Mouse (Mus musculus) urinary bladder, adult 2 months (tissue): Measurements from ENCODE around the gene Nod1. TPM values are rescaled to one million over a fixed set of nuclear protein-coding genes. Genes with fewer than 3 reads are reported as not detected.

ENCODE experiments used
- DNase-seq: peaks from one replicate; pipeline ENCODE4 v3.0.0; 2022; ENCODE audit warnings: low spot score
- polyA plus RNA-seq: library from polyadenylated mRNA; depleted of rRNA; stranded (reverse); fragments of >200 nt; gene quantifications from 2 replicates; pipeline ENCODE4 v1.2.3, GENCODE M21; 2012

Nod1 gene
- polyA plus RNA-seq, 1 experiment, result 22.1 TPM

DNA sequence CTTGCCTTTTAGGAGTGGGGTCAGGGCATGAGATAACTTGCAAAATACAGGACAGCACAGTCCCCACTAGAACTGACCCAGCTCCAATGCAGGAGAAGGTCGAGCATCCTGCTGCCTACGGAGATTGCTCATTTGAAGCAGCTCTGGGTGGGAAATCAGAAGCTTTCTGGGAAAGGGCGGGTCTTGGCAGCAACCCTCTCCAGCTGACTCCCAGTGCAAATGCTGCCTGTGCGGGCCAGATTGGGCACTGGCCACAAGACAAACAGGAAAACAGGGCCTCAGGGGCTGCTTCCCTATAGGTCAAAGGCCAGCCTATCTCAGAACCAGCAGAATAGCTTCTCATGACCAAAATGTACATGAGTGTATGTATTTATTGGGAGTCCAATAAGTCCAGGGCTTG, 32.8 kb downstream of the Nod1 start:
- DNase-seq, result no peak

- no peak for DNase-seq
Observed at GRCm38 (mm10) chr6:54936496-54936895, 35.9 kb downstream of the Nod1 start.

- no peak for DNase-seq
Observed at GRCm38 (mm10) chr6:54934930-54935329, 37.5 kb downstream of the Nod1 start.

DNA sequence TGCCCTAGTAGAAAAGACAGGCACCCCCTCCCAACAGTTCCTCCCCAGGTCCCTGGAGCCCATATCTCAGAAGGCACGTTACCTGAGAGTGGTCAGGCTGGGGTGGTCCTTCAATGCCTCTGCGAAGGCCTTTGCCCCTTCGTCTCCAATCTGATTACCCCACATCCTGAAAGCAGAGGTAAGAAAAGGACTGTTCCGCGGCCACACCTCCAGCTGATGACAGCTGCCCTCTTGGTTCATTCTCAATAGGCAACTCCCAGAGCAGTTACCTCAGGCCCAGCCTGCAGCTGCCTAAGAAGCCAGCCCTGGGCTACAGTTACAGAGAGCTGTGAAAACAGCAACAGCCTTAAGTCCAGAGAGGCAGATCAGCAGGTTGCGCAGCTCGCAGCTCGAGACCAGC, 38.1 kb downstream of the Nod1 start:
- DNase-seq, result no peak

- DNase-seq, result no peak
Observed at GRCm38 (mm10) chr6:54933866-54934265, 38.5 kb downstream of the Nod1 start.

DNA sequence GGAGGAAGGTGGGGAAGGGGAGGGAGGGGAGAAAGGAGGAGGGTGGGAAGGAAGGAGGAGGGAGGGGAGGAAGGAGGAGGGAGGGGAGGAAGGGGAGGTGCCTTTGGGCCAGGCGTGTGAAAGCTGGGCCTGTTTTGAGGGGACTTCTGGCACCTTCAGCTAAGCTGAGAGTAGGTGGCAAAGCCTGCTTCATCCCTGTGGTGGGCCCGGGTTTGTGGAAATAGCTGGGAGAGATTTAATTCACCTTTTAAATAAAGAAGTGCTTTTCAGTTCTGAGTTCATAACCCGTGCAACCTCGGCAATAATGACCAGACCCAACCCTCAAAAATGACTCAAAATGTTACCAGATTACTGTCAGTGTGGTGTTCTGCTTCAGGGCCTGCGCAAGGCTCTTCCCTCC, 39.2 kb downstream of the Nod1 start:
- no peak for DNase-seq

DNA sequence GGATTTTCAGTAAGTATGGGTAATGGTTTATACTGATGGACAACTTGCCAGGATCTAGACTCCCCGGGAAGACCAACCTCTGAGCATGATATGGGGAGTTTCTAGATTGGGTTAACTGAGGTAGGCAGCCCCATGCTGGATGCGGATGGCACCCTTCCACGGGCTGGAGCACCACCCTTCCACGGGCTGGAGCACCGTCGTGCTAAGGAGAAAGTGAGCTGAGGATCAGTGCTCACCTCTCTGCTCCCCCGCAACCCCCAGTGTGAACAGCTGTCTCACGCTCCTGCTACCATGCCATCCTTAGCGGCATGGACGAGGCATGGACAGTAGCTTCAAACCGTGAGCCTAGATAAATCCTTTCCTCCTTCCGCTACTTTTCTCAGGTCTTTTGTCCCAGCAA, 39.9 kb downstream of the Nod1 start:
- DNase-seq, result no peak

GRCm38 (mm10) chr6:54931641-54932040, 40.8 kb downstream of the Nod1 start:
- DNase-seq, result no peak

DNA sequence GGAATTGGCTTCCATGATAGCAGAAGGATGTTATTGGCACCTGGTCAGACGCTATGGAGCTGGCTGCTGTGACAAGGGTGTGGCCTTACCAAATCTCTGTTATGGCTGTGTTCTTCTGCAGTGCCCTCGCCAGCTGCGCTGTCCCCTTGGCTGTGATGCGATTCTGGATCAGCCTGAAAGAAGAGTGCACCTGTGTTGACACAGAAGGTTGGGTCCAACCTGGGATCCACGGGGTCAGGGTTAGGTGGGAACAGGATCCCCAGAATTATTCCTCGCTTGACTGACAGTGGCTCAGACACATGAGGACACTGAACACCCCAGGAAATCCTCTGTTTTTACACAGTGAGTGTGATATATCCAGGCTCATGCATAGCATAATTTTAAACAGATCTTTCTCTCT, 44.5 kb downstream of the Nod1 start:
- peak; percentile 13 for DNase-seq

DNA sequence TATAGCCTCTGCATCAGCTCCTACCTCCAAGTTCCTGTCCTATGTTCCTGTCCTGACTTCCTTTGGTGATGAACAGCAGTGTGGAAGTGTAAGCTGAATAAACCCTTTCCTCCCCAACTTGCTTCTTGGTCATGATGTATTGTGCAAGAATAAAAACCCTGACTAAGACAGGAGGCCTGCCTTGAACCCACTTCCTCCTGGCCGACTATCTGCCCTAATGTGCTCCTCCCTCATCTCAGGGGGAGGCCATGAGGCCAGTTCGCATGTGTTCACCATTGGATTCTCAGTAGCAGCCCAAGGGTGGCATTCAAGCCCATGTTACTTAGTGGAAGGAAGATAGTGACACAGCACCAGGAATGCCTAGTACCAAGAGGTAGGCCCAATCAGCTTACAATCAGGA, 45.5 kb downstream of the Nod1 start:
- DNase-seq, result no peak

DNA sequence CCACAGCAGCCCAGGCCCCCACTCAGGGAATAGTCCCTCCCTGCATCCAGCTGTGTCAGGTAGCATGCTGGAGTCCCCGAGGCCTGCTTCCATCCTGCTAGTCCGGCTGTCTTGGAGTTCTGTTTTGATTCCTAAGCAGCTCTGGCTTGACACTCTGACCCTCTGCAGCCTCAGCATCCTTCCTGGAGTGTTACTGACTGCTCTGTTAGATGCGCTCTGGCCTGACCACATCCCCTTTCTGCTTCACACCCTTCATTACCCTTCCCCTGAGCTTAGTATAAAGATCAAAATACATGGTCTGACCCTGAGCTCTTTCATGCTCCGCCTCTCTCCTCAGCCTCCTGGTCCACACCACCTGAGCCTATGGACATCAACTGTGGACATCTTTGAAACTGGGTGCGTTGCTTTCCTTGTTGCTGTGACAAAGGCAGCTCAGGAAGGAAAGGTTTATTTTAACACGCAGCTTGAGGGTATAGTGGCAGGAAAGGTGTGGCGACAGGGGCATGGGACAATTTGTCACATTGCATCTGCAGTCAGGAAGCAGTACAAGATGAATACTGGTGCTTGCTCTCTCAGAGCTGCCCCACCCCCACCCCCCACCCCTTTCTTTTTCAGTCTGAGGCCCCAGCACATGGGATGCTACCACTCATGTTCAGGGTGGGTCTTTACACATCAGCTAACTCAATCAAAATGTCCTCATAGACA, 46.5 kb downstream of the Nod1 start:
- DNase-seq, result no peak

GRCm38 (mm10) chr6:54924538-54924937, 47.9 kb downstream of the Nod1 start:
- DNase-seq, result peak; percentile 10

DNA sequence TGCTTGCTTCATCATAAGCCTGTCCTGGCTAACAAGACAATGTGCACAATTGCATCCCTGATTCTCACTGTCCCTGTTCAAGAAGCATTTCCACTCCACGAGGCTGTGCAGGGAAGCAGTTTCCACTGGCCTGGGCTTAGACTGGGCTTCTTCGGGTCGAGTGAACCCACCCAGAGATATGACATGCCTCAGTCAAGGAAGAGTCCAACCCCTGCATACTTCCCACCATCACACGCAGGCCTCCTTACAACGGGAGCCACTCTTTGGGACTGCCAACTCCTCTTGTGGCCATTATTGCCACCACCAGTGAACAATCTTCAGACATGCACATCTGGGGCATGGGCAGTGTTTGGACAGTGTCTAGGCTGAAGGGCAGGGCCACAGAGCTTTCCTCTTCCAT, 53.9 kb downstream of the Nod1 start:
- no peak for DNase-seq

DNA sequence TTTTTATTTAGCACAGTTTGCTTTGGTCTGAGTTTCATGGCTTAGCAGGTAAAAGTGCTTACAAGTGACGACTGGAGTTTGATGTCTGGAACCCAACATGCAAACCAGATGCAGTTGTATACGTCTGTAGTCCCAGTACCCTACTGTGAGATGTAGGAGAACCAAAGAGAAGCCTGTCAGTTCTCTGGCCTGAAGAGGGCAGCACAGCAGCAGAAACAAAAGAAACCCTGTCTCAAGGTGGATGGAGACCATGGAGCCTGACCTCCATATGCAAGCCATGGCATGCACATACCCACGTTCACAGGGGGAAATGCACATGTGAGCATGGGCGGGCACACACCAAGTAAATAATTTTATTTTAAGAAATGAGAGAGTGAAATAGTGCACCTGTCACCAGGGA, 54.9 kb downstream of the Nod1 start:
- no peak for DNase-seq

DNA sequence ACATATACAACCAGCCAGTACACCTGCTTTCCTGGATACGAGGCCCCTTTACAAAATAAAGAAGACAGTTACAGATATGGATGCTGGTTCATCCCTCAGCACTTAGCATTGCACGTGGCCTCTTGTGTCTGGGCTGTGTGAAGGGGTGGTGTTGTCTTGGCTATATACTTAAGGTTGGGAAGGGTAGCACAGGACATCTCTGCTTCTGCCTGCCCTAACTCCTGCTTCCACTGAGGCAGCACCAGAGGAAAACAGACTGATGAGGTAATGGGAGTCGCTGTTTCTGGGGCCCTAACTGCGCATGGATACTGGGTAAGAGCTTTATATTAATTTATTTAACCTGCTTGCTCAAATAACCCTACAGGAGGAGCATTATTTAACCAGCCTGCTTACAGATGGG, 55.5 kb downstream of the Nod1 start:
- no peak for DNase-seq

DNA sequence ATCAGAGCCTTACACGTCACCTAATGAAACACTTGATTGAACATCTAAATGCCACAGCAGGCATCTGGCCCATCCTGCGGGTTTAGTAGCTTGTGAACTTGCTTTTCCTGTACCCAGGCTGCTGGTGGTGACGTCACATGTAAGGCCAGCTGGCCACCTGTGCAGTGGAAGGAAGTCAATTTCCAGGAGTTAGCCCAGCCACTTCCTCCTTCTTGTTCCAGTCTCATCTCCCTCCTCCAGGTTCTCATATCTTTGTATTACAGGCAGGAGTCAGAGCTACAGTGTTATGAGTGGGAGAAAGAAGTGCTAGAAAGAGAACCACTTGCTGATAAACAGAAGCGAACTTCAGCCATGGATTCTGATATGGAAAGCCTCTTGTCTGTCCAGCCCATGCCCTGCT, 56.2 kb downstream of the Nod1 start:
- DNase-seq, result no peak

GRCm38 (mm10) chr6:54914977-54915376, 57.4 kb downstream of the Nod1 start:
- no peak for DNase-seq

GRCm38 (mm10) chr6:54906053-54907040, 66.1 kb downstream of the Nod1 start:
- no peak for DNase-seq

GRCm38 (mm10) chr6:54902547-54902946, 69.9 kb downstream of the Nod1 start:
- no peak for DNase-seq

DNA sequence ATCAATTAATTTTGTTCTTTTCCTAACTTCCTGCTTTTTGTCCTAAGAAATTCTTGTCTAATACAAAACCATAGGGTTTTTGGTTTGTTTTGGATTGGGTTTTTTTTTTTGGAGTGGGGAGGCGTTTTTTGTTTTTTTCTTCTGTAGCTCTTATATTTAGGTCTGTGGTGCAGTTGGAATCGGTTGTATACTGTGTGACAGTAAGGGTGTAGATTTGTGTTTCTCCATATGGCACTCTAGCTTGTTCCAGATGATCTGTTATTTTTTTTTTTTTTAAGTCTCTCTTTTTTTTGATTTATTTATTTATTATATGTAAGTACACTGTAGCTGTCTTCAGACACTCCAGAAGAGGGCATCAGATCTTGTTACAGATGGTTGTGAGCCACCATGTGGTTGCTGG, 72.2 kb downstream of the Nod1 start:
- DNase-seq, result no peak

- no peak for DNase-seq
Observed at GRCm38 (mm10) chr6:54891384-54891783, 81.0 kb downstream of the Nod1 start.

DNA sequence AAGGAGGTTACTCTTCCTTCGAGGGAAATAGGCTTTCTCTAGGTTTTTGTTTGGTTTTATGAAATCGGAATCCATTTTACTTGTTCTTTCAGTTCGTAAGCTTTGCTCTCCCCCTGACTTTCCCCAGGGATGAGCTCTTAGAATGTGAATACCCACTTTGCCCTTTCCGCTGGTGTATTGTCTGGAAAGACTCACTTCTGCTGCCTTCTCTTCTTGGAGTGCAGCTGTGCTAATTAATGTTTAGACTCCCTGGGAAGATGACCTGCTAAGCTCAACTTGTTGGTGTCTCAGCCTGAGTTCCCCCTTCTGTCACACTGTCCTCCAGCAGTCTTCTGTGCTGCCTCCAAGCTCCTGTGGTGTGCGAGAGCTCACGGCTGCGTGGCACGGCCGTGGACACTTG, 82.2 kb downstream of the Nod1 start:
- DNase-seq, result no peak

- DNase-seq, result no peak
Observed at GRCm38 (mm10) chr6:54886195-54886594, 86.2 kb downstream of the Nod1 start.
